Mouse (Mus musculus): ENCODE data around the gene Nr5a1. TPM values are rescaled to one million over a fixed set of nuclear protein-coding genes. Genes with fewer than 3 reads are reported as not detected.

Nr5a1 gene
- polyA plus RNA-seq, 1 experiment from 2014 or later: 1.3 TPM

DNA sequence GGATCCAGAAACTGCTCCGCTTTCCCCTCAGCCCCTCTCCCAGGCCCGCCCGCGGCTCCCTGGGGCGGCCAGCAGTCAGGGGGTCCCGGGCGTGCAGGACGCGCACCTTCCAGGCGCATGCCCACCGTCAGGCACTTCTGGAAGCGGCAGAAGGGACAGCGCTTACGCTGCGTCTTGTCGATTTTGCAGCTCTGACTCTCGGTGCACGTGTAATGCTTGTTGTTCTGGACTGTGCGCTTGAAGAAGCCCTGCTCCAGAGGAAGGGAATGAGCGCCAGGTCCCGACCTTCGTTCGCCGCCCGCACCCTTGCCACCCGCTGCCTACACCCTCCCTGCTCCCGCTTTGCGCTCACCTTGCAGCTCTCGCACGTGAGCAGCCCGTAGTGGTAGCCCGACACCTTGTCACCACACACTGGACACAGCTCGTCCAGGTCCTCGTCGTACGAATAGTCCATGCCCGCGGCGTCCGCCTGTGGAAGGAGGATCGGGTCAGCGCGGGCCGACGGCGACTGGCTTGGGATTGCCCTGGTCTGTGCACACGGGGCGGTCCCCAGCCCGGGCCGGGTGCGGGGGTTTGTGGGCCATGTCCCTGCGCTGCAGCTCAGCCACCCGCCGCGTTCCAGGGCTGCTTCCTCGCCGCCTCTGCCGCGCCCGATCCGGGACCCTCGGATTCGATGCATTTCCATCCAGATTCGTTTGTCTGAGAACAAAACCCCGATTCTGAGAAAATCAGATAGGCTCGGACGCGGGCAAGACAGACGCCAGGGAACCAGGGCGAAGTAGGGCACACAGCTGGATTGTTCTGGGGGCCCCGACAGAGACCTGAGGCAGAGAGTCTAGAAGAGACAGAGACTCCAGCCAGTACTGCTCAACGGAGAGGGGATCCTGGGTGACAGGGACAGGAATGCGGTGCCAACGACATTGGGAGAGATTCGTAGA, 3.8 kb downstream of the Nr5a1 start:
- WGBS: 2% methylated on average over 75 of the region's 75 CpGs
- H3K27me3 ChIP-seq (replicated peaks; ENCODE audit: control insufficient read depth, insufficient read depth, low read length): peaks cover 77% of the 10 kb centered on the region
- H3K9ac ChIP-seq (ENCODE audit: low read depth, low read length): no peak overlapping the region

GRCm38 (mm10) chr2:38708907-38709688, 5.2 kb downstream of the Nr5a1 start:
- Histone ChIP-seq H3K4me1 (ENCODE audit: control insufficient read depth, insufficient read depth, low read length) (peaks cover 17% of the 10 kb centered on the region), H3K4me3 (ENCODE audit: low read length) (no peak overlapping the region), H3K4me2 (ENCODE audit: low read depth, low read length) (no peak overlapping the region), H3K9me3 (ENCODE audit: control insufficient read depth, low read length) (no peaks in the 10 kb centered on the region), H3K36me3 (ENCODE audit: control insufficient read depth, insufficient read depth, low read length) (no peaks in the 10 kb centered on the region), H3K27me3 (replicated peaks; ENCODE audit: control insufficient read depth, insufficient read depth, low read length) (peaks cover 83% of the 10 kb centered on the region), H3K9ac (ENCODE audit: low read depth, low read length) (no peak overlapping the region), H3K27ac (ENCODE audit: low read length) (no peak overlapping the region)
- 29% methylated on average over 12 of the region's 12 CpGs for WGBS
- no peak for ATAC-seq

More for the DNA sequence above, 3.8 kb downstream of the Nr5a1 start:
- ATAC-seq: peak; percentile 49
- Histone ChIP-seq H3K36me3 (ENCODE audit: control insufficient read depth, insufficient read depth, low read length) (no peaks in the 10 kb centered on the region), H3K27ac (ENCODE audit: low read length) (no peak overlapping the region), H3K4me2 (ENCODE audit: low read depth, low read length) (peak overlapping the region; percentile 52), H3K4me3 (ENCODE audit: low read length) (peak overlapping the region; percentile 39), H3K4me1 (ENCODE audit: control insufficient read depth, insufficient read depth, low read length) (peaks cover 17% of the 10 kb centered on the region), H3K9me3 (ENCODE audit: control insufficient read depth, low read length) (no peaks in the 10 kb centered on the region)

DNA sequence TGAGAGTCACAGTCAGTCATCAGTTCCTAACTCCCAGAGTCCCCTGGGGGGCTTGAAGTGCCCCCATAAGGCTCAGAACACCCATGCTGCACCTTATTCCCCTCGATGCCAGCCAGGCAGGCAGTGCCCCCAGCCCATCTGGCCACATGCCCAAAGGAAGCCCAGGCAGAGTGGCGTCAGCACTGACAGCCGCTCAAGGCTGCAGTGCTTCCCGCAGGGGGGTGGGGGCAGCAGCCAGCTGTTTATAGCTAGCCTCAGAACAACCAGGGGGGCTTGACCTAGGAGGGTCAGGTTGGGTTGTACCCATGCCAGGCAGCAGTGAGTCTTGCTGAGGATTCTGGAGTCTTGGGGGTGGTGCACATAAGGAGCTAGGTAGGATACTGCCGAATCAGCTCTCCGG, 7.7 kb downstream of the Nr5a1 start:
- H3K27me3 ChIP-seq (replicated peaks; ENCODE audit: control insufficient read depth, insufficient read depth, low read length): peaks cover 60% of the 10 kb centered on the region
- 40% methylated on average over 6 of the region's 6 CpGs for WGBS
- no peak overlapping the region for H3K27ac ChIP-seq (ENCODE audit: low read length)

GRCm38 (mm10) chr2:38705036-38705435, 9.3 kb downstream of the Nr5a1 start:
- H3K9ac ChIP-seq (ENCODE audit: low read depth, low read length): no peak overlapping the region
- 52% methylated on average over 4 of the region's 4 CpGs for WGBS

More for the DNA sequence above, 7.7 kb downstream of the Nr5a1 start:
- Histone ChIP-seq H3K4me3 (ENCODE audit: low read length) (no peak overlapping the region), H3K4me2 (ENCODE audit: low read depth, low read length) (no peak overlapping the region), H3K36me3 (ENCODE audit: control insufficient read depth, insufficient read depth, low read length) (no peaks in the 10 kb centered on the region), H3K9me3 (ENCODE audit: control insufficient read depth, low read length) (no peaks in the 10 kb centered on the region), H3K9ac (ENCODE audit: low read depth, low read length) (no peak overlapping the region), H3K4me1 (ENCODE audit: control insufficient read depth, insufficient read depth, low read length) (peaks cover 11% of the 10 kb centered on the region)
- ATAC-seq: no peak

GRCm38 (mm10) chr2:38704336-38704735, 10.0 kb downstream of the Nr5a1 start:
- no peak for ATAC-seq
- Histone ChIP-seq H3K9ac (ENCODE audit: low read depth, low read length) (no peak overlapping the region), H3K27me3 (replicated peaks; ENCODE audit: control insufficient read depth, insufficient read depth, low read length) (peaks cover 38% of the 10 kb centered on the region), H3K4me1 (ENCODE audit: control insufficient read depth, insufficient read depth, low read length) (no peaks in the 10 kb centered on the region), H3K36me3 (ENCODE audit: control insufficient read depth, insufficient read depth, low read length) (no peaks in the 10 kb centered on the region), H3K4me3 (ENCODE audit: low read length) (no peak overlapping the region), H3K27ac (ENCODE audit: low read length) (no peak overlapping the region), H3K9me3 (ENCODE audit: control insufficient read depth, low read length) (no peaks in the 10 kb centered on the region), H3K4me2 (ENCODE audit: low read depth, low read length) (no peak overlapping the region)
- WGBS: 73% methylated on average over 9 of the region's 9 CpGs

More at GRCm38 (mm10) chr2:38705036-38705435, 9.3 kb downstream of the Nr5a1 start:
- Histone ChIP-seq H3K36me3 (ENCODE audit: control insufficient read depth, insufficient read depth, low read length) (no peaks in the 10 kb centered on the region), H3K4me1 (ENCODE audit: control insufficient read depth, insufficient read depth, low read length) (no peaks in the 10 kb centered on the region), H3K27ac (ENCODE audit: low read length) (no peak overlapping the region), H3K4me2 (ENCODE audit: low read depth, low read length) (no peak overlapping the region), H3K9me3 (ENCODE audit: control insufficient read depth, low read length) (no peaks in the 10 kb centered on the region), H3K4me3 (ENCODE audit: low read length) (no peak overlapping the region), H3K27me3 (replicated peaks; ENCODE audit: control insufficient read depth, insufficient read depth, low read length) (peaks cover 45% of the 10 kb centered on the region)
- no peak for ATAC-seq

DNA sequence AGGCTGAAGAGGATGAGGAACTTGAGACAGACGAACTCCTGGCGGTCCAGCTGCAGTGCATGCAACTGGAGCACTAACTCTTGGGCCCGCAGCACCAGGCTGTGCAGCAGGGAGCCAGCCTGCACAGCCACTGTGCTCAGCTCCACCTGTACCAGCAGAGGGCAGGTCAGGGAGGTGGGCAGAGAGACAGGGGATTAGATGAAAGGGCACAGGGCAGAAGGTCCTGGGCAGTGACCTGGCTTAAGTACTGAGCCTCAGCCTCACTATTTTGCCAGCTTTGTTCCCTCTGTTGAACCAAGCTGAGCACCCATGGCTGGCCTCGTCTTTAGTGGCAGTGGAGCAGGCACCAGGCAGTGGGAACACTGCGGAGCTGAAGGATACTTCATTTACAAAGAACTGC, 14.2 kb downstream of the Nr5a1 start:
- WGBS: 72% methylated on average over 5 of the region's 5 CpGs
- ATAC-seq: no peak

DNA sequence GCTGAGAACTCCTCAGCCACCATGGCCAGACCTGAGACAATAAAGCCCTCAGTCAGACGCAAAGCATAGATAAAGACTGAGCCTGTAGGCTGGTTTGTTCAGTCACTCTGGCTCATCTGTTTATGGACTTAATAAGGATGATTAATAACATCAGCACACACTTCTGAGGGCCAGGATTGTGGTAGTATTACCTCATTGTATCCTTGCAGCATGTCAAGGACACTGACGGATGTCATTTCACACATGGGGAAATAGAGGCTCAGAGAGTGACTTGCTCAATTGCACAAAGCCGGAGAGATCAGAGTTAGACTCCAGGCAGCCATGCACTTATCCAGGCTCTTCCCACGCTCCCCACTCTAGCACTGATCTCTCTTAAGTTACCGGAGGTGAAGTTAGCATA, 15.7 kb downstream of the Nr5a1 start:
- Histone ChIP-seq H3K27ac (ENCODE audit: low read length) (no peak overlapping the region), H3K36me3 (ENCODE audit: control insufficient read depth, insufficient read depth, low read length) (no peaks in the 10 kb centered on the region), H3K27me3 (replicated peaks; ENCODE audit: control insufficient read depth, insufficient read depth, low read length) (peaks cover 3% of the 10 kb centered on the region; the same call in 1 of the 2 replicates), H3K9me3 (ENCODE audit: control insufficient read depth, low read length) (no peaks in the 10 kb centered on the region), H3K4me1 (ENCODE audit: control insufficient read depth, insufficient read depth, low read length) (no peaks in the 10 kb centered on the region), H3K4me3 (ENCODE audit: low read length) (no peak overlapping the region), H3K9ac (ENCODE audit: low read depth, low read length) (no peak overlapping the region), H3K4me2 (ENCODE audit: low read depth, low read length) (no peak overlapping the region)
- no peak for ATAC-seq
- 82% methylated on average over 5 of the region's 5 CpGs for WGBS

More for the DNA sequence above, 14.2 kb downstream of the Nr5a1 start:
- Histone ChIP-seq H3K27ac (ENCODE audit: low read length) (no peak overlapping the region), H3K4me2 (ENCODE audit: low read depth, low read length) (no peak overlapping the region), H3K27me3 (replicated peaks; ENCODE audit: control insufficient read depth, insufficient read depth, low read length) (peaks cover 8% of the 10 kb centered on the region; the same call in 1 of the 2 replicates), H3K36me3 (ENCODE audit: control insufficient read depth, insufficient read depth, low read length) (no peaks in the 10 kb centered on the region), H3K9ac (ENCODE audit: low read depth, low read length) (no peak overlapping the region), H3K4me1 (ENCODE audit: control insufficient read depth, insufficient read depth, low read length) (no peaks in the 10 kb centered on the region), H3K4me3 (ENCODE audit: low read length) (no peak overlapping the region), H3K9me3 (ENCODE audit: control insufficient read depth, low read length) (no peaks in the 10 kb centered on the region)

GRCm38 (mm10) chr2:38697128-38698120, 16.9 kb downstream of the Nr5a1 start:
- no peak for ATAC-seq
- H3K9me3 ChIP-seq (ENCODE audit: control insufficient read depth, low read length): no peaks in the 10 kb centered on the region
- peaks cover 3% of the 10 kb centered on the region; the same call in 1 of the 2 replicates for H3K27me3 ChIP-seq (replicated peaks; ENCODE audit: control insufficient read depth, insufficient read depth, low read length)
- no peaks in the 10 kb centered on the region for H3K4me1 ChIP-seq (ENCODE audit: control insufficient read depth, insufficient read depth, low read length)
- H3K9ac ChIP-seq (ENCODE audit: low read depth, low read length): no peak overlapping the region
- WGBS: 60% methylated on average over 27 of the region's 27 CpGs
- H3K4me2 ChIP-seq (ENCODE audit: low read depth, low read length): no peak overlapping the region
- no peak overlapping the region for H3K4me3 ChIP-seq (ENCODE audit: low read length)
- no peak overlapping the region for H3K27ac ChIP-seq (ENCODE audit: low read length)
- no peaks in the 10 kb centered on the region for H3K36me3 ChIP-seq (ENCODE audit: control insufficient read depth, insufficient read depth, low read length)
